Mouse (Mus musculus) intestine, embryonic 16.5 days (tissue): ENCODE results near the gene Mrgpra1. TPM values are rescaled to one million over a fixed set of nuclear protein-coding genes. Genes with fewer than 3 reads are reported as not detected.
"Not testable (repeated sequence)": the region's sequence is repeated elsewhere in the genome, so short reads cannot be mapped to it uniquely, and the experiment has no call there.

Experiments
- ATAC-seq: fragments of 200-750 bp; cut with Nextera tagmentation; 2 replicates; pipeline ENCODE4 v1.8.0; 2017; ENCODE audit warnings: moderate TSS enrichment, moderate library complexity
- H3K27ac ChIP-seq: fragments of 300-500 bp; sonication (generic); 2 replicates; pipeline ENCODE4 v1.5.1; 2014; ENCODE audit warnings: mild to moderate bottlenecking, low read length
- H3K27me3 ChIP-seq: fragments of 300-500 bp; sonication (generic); replicated peaks from 2 replicates; pipeline ENCODE4 v1.6.1; 2014; ENCODE audit warnings: low read length, control low read depth, mixed read lengths; ENCODE audit not compliant: control insufficient read depth, insufficient read depth
- H3K36me3 ChIP-seq: fragments of 300-500 bp; sonication (generic); 2 replicates; pipeline ENCODE4 v1.6.1; 2014; ENCODE audit warnings: low read length, control low read depth; ENCODE audit not compliant: control insufficient read depth, insufficient read depth
- H3K4me1 ChIP-seq: fragments of 300-500 bp; sonication (generic); 2 replicates; pipeline ENCODE4 v1.6.1; 2014; ENCODE audit warnings: low read length, control low read depth, mixed read lengths; ENCODE audit not compliant: control insufficient read depth, insufficient read depth
- H3K4me2 ChIP-seq: fragments of 300-500 bp; sonication (generic); 2 replicates; pipeline ENCODE4 v1.6.1; 2014; ENCODE audit warnings: low read depth, low read length, control low read depth
- H3K4me3 ChIP-seq: fragments of 300-500 bp; sonication (generic); 2 replicates; pipeline ENCODE4 v1.5.1; 2014; ENCODE audit warnings: mild to moderate bottlenecking, low read length
- H3K9ac ChIP-seq: fragments of 300-500 bp; sonication (generic); 2 replicates; pipeline ENCODE4 v1.6.1; 2014; ENCODE audit warnings: low read depth, low read length
- H3K9me3 ChIP-seq: fragments of 300-500 bp; sonication (generic); 2 replicates; pipeline ENCODE4 v1.6.1; 2016; ENCODE audit warnings: low read length, control low read depth; ENCODE audit not compliant: control insufficient read depth
- polyA plus RNA-seq: library from polyadenylated mRNA; unstranded; fragments of >200 nt; fragmentation: Nextera tagmentation; extraction: Ambion mirVana; gene quantifications from 2 replicates; pipeline ENCODE4 v1.2.1, GENCODE M21; 2015

Gene Mrgpra1
- polyA plus RNA-seq, 1 experiment from 2014 or later: not detected

DNA sequence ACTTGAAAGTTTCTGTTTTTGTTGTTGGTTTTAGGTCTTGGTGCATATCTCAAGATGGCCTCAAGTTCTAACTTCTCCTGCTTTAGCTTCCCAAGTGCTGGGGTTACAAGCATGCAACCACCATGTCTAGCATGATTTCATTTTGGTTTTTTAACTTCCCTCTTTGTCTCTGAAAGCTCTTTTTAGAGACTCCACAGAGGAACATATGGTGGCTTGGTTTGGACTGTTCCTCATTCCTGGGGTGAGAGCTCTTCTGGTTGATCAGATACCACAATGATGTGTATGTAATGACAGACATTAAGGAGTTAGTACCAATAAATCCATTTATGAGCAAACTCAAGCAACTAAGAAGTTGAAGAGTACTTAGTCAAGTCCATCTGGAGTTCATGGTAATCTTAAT lies 54.4 kb downstream of the Mrgpra1 start:
- H3K27ac ChIP-seq, H3K4me3 ChIP-seq, H3K36me3 ChIP-seq, ATAC-seq, H3K9me3 ChIP-seq, H3K9ac ChIP-seq, H3K27me3 ChIP-seq, H3K4me1 ChIP-seq, H3K4me2 ChIP-seq: not testable (repeated sequence)

Other genes with a start within 250 kb of the Mrgpra1 start
- gene Ptpn5, start 220.6 kb downstream of the Mrgpra1 start, polyA plus RNA-seq: 1.1 and 1.3 TPM in 2 replicates
- not detected in 2 replicates for gene Mrgpra6, start 149.3 kb downstream of the Mrgpra1 start, polyA plus RNA-seq
- not detected in 2 replicates for gene Mrgpra9, start 101.4 kb downstream of the Mrgpra1 start, polyA plus RNA-seq
- not detected in 2 replicates for gene Mrgpra2a, start 97.9 kb upstream of the Mrgpra1 start, polyA plus RNA-seq
- gene Mrgpra2b, start 174.6 kb upstream of the Mrgpra1 start, polyA plus RNA-seq: not detected in 2 replicates
- not detected in 2 replicates for gene Mrgpra3, start 247.1 kb upstream of the Mrgpra1 start, polyA plus RNA-seq